Mouse (Mus musculus): Measurements from ENCODE around the gene Gm42372. TPM values are rescaled to one million over a fixed set of nuclear protein-coding genes. Genes with fewer than 3 reads are reported as not detected.

Gm42372 gene
- total and polyA plus RNA-seq, 2 experiments from 2014 or later = 9.0 to 48.8 TPM

- Histone ChIP-seq H3K9ac (replicated peaks; ENCODE audit: low read length, poor library complexity, severe bottlenecking) (no peak overlapping the region), H3K36me3 (ENCODE audit: insufficient read depth, low read length) (no peaks in the 10 kb centered on the region), H3K4me1 (ENCODE audit: insufficient read depth, low read length) (no peaks in the 10 kb centered on the region), H3K27ac (ENCODE audit: low read depth, low read length) (no peak overlapping the region), H3K27me3 (ENCODE audit: insufficient read depth, low read length) (no peaks in the 10 kb centered on the region), H3K9me3 (ENCODE audit: low read length) (no peaks in the 10 kb centered on the region), H3K4me2 (ENCODE audit: low read depth, low read length, poor library complexity, severe bottlenecking) (no peak overlapping the region), H3K4me3 (ENCODE audit: low read depth, low read length) (no peak overlapping the region)
- ATAC-seq (ENCODE audit: low FRiP score) (0 out of 2 replicates have a peak, but pooled peaks have one; percentile 49), DNase-seq (ENCODE audit: low spot score) (peak; percentile 60)
- WGBS = 55% methylated on average over 6 of the region's 6 CpGs
- TF ChIP-seq CTCF (IDR thresholded peaks at IDR 0.05) = no peak
Measured at GRCm38 (mm10) chr7:16974018-16974417, 8.9 kb upstream of the Gm42372 start.

- Histone ChIP-seq H3K4me3 (ENCODE audit: low read depth, low read length) (no peak overlapping the region), H3K27ac (ENCODE audit: low read depth, low read length) (no peak overlapping the region), H3K27me3 (ENCODE audit: insufficient read depth, low read length) (no peaks in the 10 kb centered on the region), H3K4me2 (ENCODE audit: low read depth, low read length, poor library complexity, severe bottlenecking) (no peak overlapping the region), H3K9ac (replicated peaks; ENCODE audit: low read length, poor library complexity, severe bottlenecking) (no peak overlapping the region), H3K9me3 (ENCODE audit: low read length) (no peaks in the 10 kb centered on the region), H3K36me3 (ENCODE audit: insufficient read depth, low read length) (no peaks in the 10 kb centered on the region), H3K4me1 (ENCODE audit: insufficient read depth, low read length) (no peaks in the 10 kb centered on the region)
- DNase-seq (ENCODE audit: low spot score) (no peak), ATAC-seq (ENCODE audit: low FRiP score) (no peak)
- no peak for TF ChIP-seq CTCF (IDR thresholded peaks at IDR 0.05)
- 62% methylated on average over 8 of the region's 8 CpGs for WGBS
Measured at GRCm38 (mm10) chr7:16976298-16976697, 6.6 kb upstream of the Gm42372 start.

- no peak overlapping the region for H3K4me3 ChIP-seq (ENCODE audit: low read depth, low read length)
- H3K4me1 ChIP-seq (ENCODE audit: insufficient read depth, low read length) = no peaks in the 10 kb centered on the region
- H3K36me3 ChIP-seq (ENCODE audit: insufficient read depth, low read length) = no peaks in the 10 kb centered on the region
- no peak overlapping the region for H3K27ac ChIP-seq (ENCODE audit: low read depth, low read length)
- H3K9me3 ChIP-seq (ENCODE audit: low read length) = no peaks in the 10 kb centered on the region
- H3K9ac ChIP-seq (replicated peaks; ENCODE audit: low read length, poor library complexity, severe bottlenecking) = no peak overlapping the region
- H3K4me2 ChIP-seq (ENCODE audit: low read depth, low read length, poor library complexity, severe bottlenecking) = no peak overlapping the region
- WGBS = 70% methylated on average over 6 of the region's 6 CpGs
- H3K27me3 ChIP-seq (ENCODE audit: insufficient read depth, low read length) = no peaks in the 10 kb centered on the region
- no peak for TF ChIP-seq CTCF (IDR thresholded peaks at IDR 0.05)
- DNase-seq (ENCODE audit: low spot score) (no peak), ATAC-seq (ENCODE audit: low FRiP score) (no peak)
Measured at GRCm38 (mm10) chr7:16978173-16978572, 4.7 kb upstream of the Gm42372 start.

GRCm38 (mm10) chr7:16978593-16978992 is 4.3 kb upstream of the Gm42372 start:
- TF ChIP-seq CTCF (IDR thresholded peaks at IDR 0.05) = no peak
- H3K27me3 ChIP-seq (ENCODE audit: insufficient read depth, low read length) = no peaks in the 10 kb centered on the region
- ATAC-seq (ENCODE audit: low FRiP score) (no peak), DNase-seq (ENCODE audit: low spot score) (no peak)
- no peak overlapping the region for H3K4me3 ChIP-seq (ENCODE audit: low read depth, low read length)
- peaks cover 3% of the 10 kb centered on the region; the same call in 1 of the 2 replicates for H3K4me1 ChIP-seq (ENCODE audit: insufficient read depth, low read length)
- no peak overlapping the region for H3K9ac ChIP-seq (replicated peaks; ENCODE audit: low read length, poor library complexity, severe bottlenecking)
- H3K27ac ChIP-seq (ENCODE audit: low read depth, low read length) = no peak overlapping the region
- H3K9me3 ChIP-seq (ENCODE audit: low read length) = no peaks in the 10 kb centered on the region
- H3K4me2 ChIP-seq (ENCODE audit: low read depth, low read length, poor library complexity, severe bottlenecking) = no peak overlapping the region
- no peaks in the 10 kb centered on the region for H3K36me3 ChIP-seq (ENCODE audit: insufficient read depth, low read length)
- 79% methylated on average over 3 of the region's 3 CpGs for WGBS

GRCm38 (mm10) chr7:16980348-16980747 is 2.5 kb upstream of the Gm42372 start:
- Histone ChIP-seq H3K36me3 (ENCODE audit: insufficient read depth, low read length) (no peaks in the 10 kb centered on the region), H3K9me3 (ENCODE audit: low read length) (no peaks in the 10 kb centered on the region), H3K27me3 (ENCODE audit: insufficient read depth, low read length) (no peaks in the 10 kb centered on the region), H3K9ac (replicated peaks; ENCODE audit: low read length, poor library complexity, severe bottlenecking) (no peak overlapping the region), H3K27ac (ENCODE audit: low read depth, low read length) (peak overlapping the region; percentile 52), H3K4me1 (ENCODE audit: insufficient read depth, low read length) (peaks cover 12% of the 10 kb centered on the region; the same call in 1 of the 2 replicates), H3K4me3 (ENCODE audit: low read depth, low read length) (no peak overlapping the region), H3K4me2 (ENCODE audit: low read depth, low read length, poor library complexity, severe bottlenecking) (peak overlapping the region; percentile 18)
- no peak for TF ChIP-seq CTCF (IDR thresholded peaks at IDR 0.05)
- 10% methylated on average over 12 of the region's 12 CpGs for WGBS
- no peak for DNase-seq (ENCODE audit: low spot score)
- ATAC-seq (ENCODE audit: low FRiP score) = no peak

GRCm38 (mm10) chr7:16987541-16988149 is 4.8 kb downstream of the Gm42372 start:
- peak overlapping the region; percentile 20; the same call in 1 of the 2 replicates for H3K4me2 ChIP-seq (ENCODE audit: low read depth, low read length, poor library complexity, severe bottlenecking)
- H3K36me3 ChIP-seq (ENCODE audit: insufficient read depth, low read length) = no peaks in the 10 kb centered on the region
- WGBS = 21% methylated on average over 7 of the region's 7 CpGs

More at GRCm38 (mm10) chr7:16987541-16988149, 4.8 kb downstream of the Gm42372 start:
- Histone ChIP-seq H3K9me3 (ENCODE audit: low read length) (no peaks in the 10 kb centered on the region), H3K27me3 (ENCODE audit: insufficient read depth, low read length) (no peaks in the 10 kb centered on the region), H3K27ac (ENCODE audit: low read depth, low read length) (peak overlapping the region; percentile 71), H3K4me3 (ENCODE audit: low read depth, low read length) (0 out of 2 replicates have a peak overlapping the region, but pooled peaks have one; percentile 6), H3K4me1 (ENCODE audit: insufficient read depth, low read length) (peaks cover 31% of the 10 kb centered on the region), H3K9ac (replicated peaks; ENCODE audit: low read length, poor library complexity, severe bottlenecking) (peak overlapping the region; percentile 39)
- DNase-seq (ENCODE audit: low spot score) (peak; percentile 34), ATAC-seq (ENCODE audit: low FRiP score) (no peak)
- no peak for TF ChIP-seq CTCF (IDR thresholded peaks at IDR 0.05)

Measured in midbrain, postnatal 0 days (tissue).